ENCODE assay signal across 9 mouse cellular contexts in the genomic region with DNA sequence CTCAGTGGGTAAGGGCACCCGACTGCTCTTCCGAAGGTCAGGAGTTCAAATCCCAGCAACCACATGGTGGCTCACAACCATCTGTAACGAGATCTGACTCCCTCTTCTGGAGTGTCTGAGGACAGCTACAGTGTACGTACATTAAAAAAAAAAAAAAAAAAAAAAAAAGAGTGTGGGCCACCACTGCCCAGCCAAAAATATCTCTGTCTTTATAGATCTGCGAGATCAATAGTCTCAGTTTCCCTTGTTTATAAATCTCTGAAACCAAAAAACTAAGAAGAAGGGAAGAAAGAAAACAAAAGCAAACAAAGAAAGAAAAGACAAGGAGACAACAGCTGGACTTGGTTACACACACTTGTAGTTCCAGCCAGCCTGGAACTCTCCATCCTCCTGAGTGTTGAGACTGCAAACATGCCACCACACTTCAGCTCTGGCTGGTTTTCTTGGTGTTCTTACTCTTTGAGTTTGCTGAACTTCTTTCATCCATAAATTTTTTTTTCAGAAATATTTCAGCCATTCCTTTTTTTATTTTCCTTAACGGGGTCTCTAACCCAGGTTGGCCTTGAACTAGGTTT. TPM values are rescaled to one million over a fixed set of nuclear protein-coding genes. Genes with fewer than 3 reads are reported as not detected.
DNase-seq lines count a peak whose midpoint lies in the region; ATAC-seq and TF ChIP-seq lines count a peak whose summit lies in the region.
"Had no signal": no experiment of that assay in that cellular context is flagged by ENCODE, and none has a peak within 500 bp of the region (broad histone marks: within the 10 kb centered on the region; RNA-seq: fewer than 3 reads in every experiment).

No protein-coding gene starts in this region.

- WGBS in heart, embryonic 14.5 days = 61% methylated on average over 6 of the region's 6 CpGs
- WGBS in midbrain, embryonic 15.5 days = 76% methylated on average over 6 of the region's 6 CpGs
- WGBS in midbrain, postnatal 0 days = 83% methylated on average over 6 of the region's 6 CpGs
- WGBS in limb, embryonic 10.5 days = 77% methylated on average over 6 of the region's 6 CpGs
- 71% methylated on average over 6 of the region's 6 CpGs for WGBS in neural tube, embryonic 13.5 days

- no peak for DNase-seq in heart, postnatal 25 days (ENCODE audit: low spot score)
- DNase-seq in midbrain, postnatal 0 days (ENCODE audit: low spot score) = no peak
- no peak for DNase-seq in limb, embryonic 10.5 days (ENCODE audit: low spot score)
- no peak for DNase-seq in thymus, postnatal 10 days (ENCODE audit: low spot score in 2 of 2)
- no peak for DNase-seq in cerebellum, postnatal 10 days

- no peak overlapping the region for H3K4me2 ChIP-seq in heart, embryonic 14.5 days (ENCODE audit: low read length)
- H3K4me2 ChIP-seq in midbrain, embryonic 15.5 days = no peak overlapping the region
- no peak overlapping the region for H3K4me2 ChIP-seq in midbrain, postnatal 0 days (ENCODE audit: low read depth, low read length, poor library complexity, severe bottlenecking)
- 0 out of 2 replicates have a peak overlapping the region, but pooled peaks have one; percentile 13 for H3K4me2 ChIP-seq in neural tube, embryonic 13.5 days
- H3K4me2 ChIP-seq: liver, embryonic 15.5 days had no signal

- no peak overlapping the region for H3K4me3 ChIP-seq in heart, embryonic 14.5 days (ENCODE audit: control insufficient read depth in 1 of 2, insufficient read depth in 1 of 2, low read depth in 1 of 2, low read length in 2 of 2)
- no peak overlapping the region for H3K4me3 ChIP-seq in midbrain, embryonic 15.5 days
- H3K4me3 ChIP-seq in midbrain, postnatal 0 days (ENCODE audit: low read depth, low read length) = no peak overlapping the region
- peak overlapping the region; percentile 32 for H3K4me3 ChIP-seq in limb, embryonic 10.5 days
- no peak overlapping the region for H3K4me3 ChIP-seq in neural tube, embryonic 13.5 days
- H3K4me3 ChIP-seq: liver, embryonic 15.5 days had no signal

- peaks cover 11 to 16% of the 10 kb centered on the region in 2 experiments for H3K4me1 ChIP-seq in heart, embryonic 14.5 days (ENCODE audit: control insufficient read depth in 2 of 2, insufficient read depth in 2 of 2, low read length in 2 of 2)
- peaks cover 27% of the 10 kb centered on the region for H3K4me1 ChIP-seq in midbrain, embryonic 15.5 days
- peaks cover 7% of the 10 kb centered on the region for H3K4me1 ChIP-seq in midbrain, postnatal 0 days (ENCODE audit: insufficient read depth, low read length)
- peaks cover 31% of the 10 kb centered on the region for H3K4me1 ChIP-seq in limb, embryonic 10.5 days
- peaks cover 27% of the 10 kb centered on the region for H3K4me1 ChIP-seq in neural tube, embryonic 13.5 days (replicated peaks)

- H3K9ac ChIP-seq in heart, embryonic 14.5 days (ENCODE audit: low read length) = 0 out of 2 replicates have a peak overlapping the region, but pooled peaks have one; percentile 8
- no peak overlapping the region for H3K9ac ChIP-seq in midbrain, embryonic 15.5 days
- H3K9ac ChIP-seq in midbrain, postnatal 0 days (replicated peaks; ENCODE audit: low read length, poor library complexity, severe bottlenecking) = no peak overlapping the region
- H3K9ac ChIP-seq in neural tube, embryonic 13.5 days = no peak overlapping the region
- H3K9ac ChIP-seq: liver, embryonic 15.5 days had no signal

- H3K27ac ChIP-seq in heart, embryonic 14.5 days (replicated peaks in 1 of 2; ENCODE audit: control insufficient read depth in 1 of 2, insufficient read depth in 1 of 2, low read depth in 2 of 2, low read length in 2 of 2) = peak overlapping the region in 1 of 2 experiments; percentile 36; a peak in 1 of 4 replicates
- 0 out of 2 replicates have a peak overlapping the region, but pooled peaks have one; percentile 40 for H3K27ac ChIP-seq in midbrain, embryonic 15.5 days
- no peak overlapping the region for H3K27ac ChIP-seq in midbrain, postnatal 0 days (ENCODE audit: low read depth, low read length)
- H3K27ac ChIP-seq in limb, embryonic 10.5 days = peak overlapping the region; percentile 77
- no peak overlapping the region for H3K27ac ChIP-seq in neural tube, embryonic 13.5 days (replicated peaks)
- H3K27ac ChIP-seq: liver, embryonic 15.5 days had no signal

- intact Hi-C loops in heart, postnatal 25 days (cut with DNase I) = no loop called here

- no peak for ATAC-seq in heart, embryonic 14.5 days (ENCODE audit: insufficient number of reproducible peaks, insufficient read depth, low FRiP score, low read depth)
- no peak for ATAC-seq in midbrain, embryonic 15.5 days (replicated peaks)
- no peak for ATAC-seq in midbrain, postnatal 0 days (ENCODE audit: low FRiP score)
- ATAC-seq in neural tube, embryonic 13.5 days (ENCODE audit: low read depth) = no peak

- H3K27me3 ChIP-seq in heart, embryonic 14.5 days (ENCODE audit: control insufficient read depth, insufficient read depth, low read length) = no peaks in the 10 kb centered on the region
- no peaks in the 10 kb centered on the region for H3K27me3 ChIP-seq in midbrain, embryonic 15.5 days (replicated peaks)
- no peaks in the 10 kb centered on the region for H3K27me3 ChIP-seq in midbrain, postnatal 0 days (ENCODE audit: insufficient read depth, low read length)
- H3K27me3 ChIP-seq in limb, embryonic 10.5 days (ENCODE audit: low read depth, poor library complexity, severe bottlenecking) = no peaks in the 10 kb centered on the region
- H3K27me3 ChIP-seq in neural tube, embryonic 13.5 days = no peaks in the 10 kb centered on the region
- H3K27me3 ChIP-seq: liver, embryonic 15.5 days had no signal

- H3K9me3 ChIP-seq in heart, embryonic 14.5 days (ENCODE audit: control insufficient read depth, low read length) = no peaks in the 10 kb centered on the region
- no peaks in the 10 kb centered on the region for H3K9me3 ChIP-seq in midbrain, embryonic 15.5 days
- no peaks in the 10 kb centered on the region for H3K9me3 ChIP-seq in midbrain, postnatal 0 days (ENCODE audit: low read length)
- H3K9me3 ChIP-seq in limb, embryonic 10.5 days (replicated peaks) = no peaks in the 10 kb centered on the region
- no peaks in the 10 kb centered on the region for H3K9me3 ChIP-seq in neural tube, embryonic 13.5 days
- H3K9me3 ChIP-seq: liver, embryonic 15.5 days had no signal

- H3K36me3 ChIP-seq in heart, embryonic 14.5 days (ENCODE audit: control insufficient read depth, insufficient read depth, low read length) = peaks cover 2% of the 10 kb centered on the region; the same call in 1 of the 2 replicates
- H3K36me3 ChIP-seq in midbrain, embryonic 15.5 days (replicated peaks) = no peaks in the 10 kb centered on the region
- H3K36me3 ChIP-seq in midbrain, postnatal 0 days (ENCODE audit: insufficient read depth, low read length) = peaks cover under 1% of the 10 kb centered on the region; the same call in 1 of the 2 replicates
- peaks cover 8% of the 10 kb centered on the region for H3K36me3 ChIP-seq in limb, embryonic 10.5 days
- H3K36me3 ChIP-seq in neural tube, embryonic 13.5 days = peaks cover 1% of the 10 kb centered on the region; the same call in 1 of the 2 replicates

- no peak for TF ChIP-seq CTCF in midbrain, postnatal 0 days (IDR thresholded peaks at IDR 0.05)

RNA-seq across cellular contexts. Expression of a gene that starts 3.2 kb away (rescaled TPM):
- 43.6 and 44.5 TPM in 2 replicates for polyA plus RNA-seq in heart, embryonic 14.5 days (2014; fragmentation: Nextera tagmentation; extraction: Ambion mirVana)
- 10 to 100 TPM; 26.8 to 27.8 TPM for total RNA-seq in heart, postnatal 25 days (2021)
- 48.2 and 48.5 TPM in 2 replicates for polyA plus RNA-seq in midbrain, embryonic 15.5 days (2015; fragmentation: Nextera tagmentation; extraction: Ambion mirVana)
- 46.4 and 52.3 TPM in 2 replicates for total RNA-seq in midbrain, postnatal 0 days (2014; rRNA removed)
- polyA plus RNA-seq in midbrain, postnatal 0 days (2015; fragmentation: Nextera tagmentation; extraction: Ambion mirVana) = 38.4 and 41.6 TPM in 2 replicates
- 122 and 136 TPM in 2 replicates for polyA plus RNA-seq in limb, embryonic 10.5 days (2016; fragmentation: Nextera tagmentation; extraction: Ambion mirVana)
- 39.8 and 49.0 TPM in 2 replicates for polyA plus RNA-seq in neural tube, embryonic 13.5 days (2015; fragmentation: Nextera tagmentation; extraction: Ambion mirVana)

RNA-seq across cellular contexts. Expression of a gene that starts 15.3 kb away (rescaled TPM):
- polyA plus RNA-seq in heart, embryonic 14.5 days (2014; fragmentation: Nextera tagmentation; extraction: Ambion mirVana) = 138 and 151 TPM in 2 replicates
- 10 to 100 TPM; 52.2 to 57.0 TPM for total RNA-seq in heart, postnatal 25 days (2021)
- 296 and 300 TPM in 2 replicates for polyA plus RNA-seq in midbrain, embryonic 15.5 days (2015; fragmentation: Nextera tagmentation; extraction: Ambion mirVana)
- 252 and 262 TPM in 2 replicates for total RNA-seq in midbrain, postnatal 0 days (2014; rRNA removed)
- 233 and 253 TPM in 2 replicates for polyA plus RNA-seq in midbrain, postnatal 0 days (2015; fragmentation: Nextera tagmentation; extraction: Ambion mirVana)
- 269 and 270 TPM in 2 replicates for polyA plus RNA-seq in limb, embryonic 10.5 days (2016; fragmentation: Nextera tagmentation; extraction: Ambion mirVana)
- polyA plus RNA-seq in neural tube, embryonic 13.5 days (2015; fragmentation: Nextera tagmentation; extraction: Ambion mirVana) = 243 and 255 TPM in 2 replicates

RNA-seq across cellular contexts. Expression of a gene that starts 15.4 kb away (rescaled TPM):
- 16.0 and 16.7 TPM in 2 replicates for polyA plus RNA-seq in heart, embryonic 14.5 days (2014; fragmentation: Nextera tagmentation; extraction: Ambion mirVana)
- total RNA-seq in heart, postnatal 25 days (2021) = 10 to 100 TPM; 12.3 to 13.9 TPM
- polyA plus RNA-seq in midbrain, embryonic 15.5 days (2015; fragmentation: Nextera tagmentation; extraction: Ambion mirVana) = 137 and 138 TPM in 2 replicates
- 86.5 and 106 TPM in 2 replicates for total RNA-seq in midbrain, postnatal 0 days (2014; rRNA removed)
- polyA plus RNA-seq in midbrain, postnatal 0 days (2015; fragmentation: Nextera tagmentation; extraction: Ambion mirVana) = 130 and 138 TPM in 2 replicates
- polyA plus RNA-seq in limb, embryonic 10.5 days (2016; fragmentation: Nextera tagmentation; extraction: Ambion mirVana) = 35.7 and 40.4 TPM in 2 replicates
- polyA plus RNA-seq in neural tube, embryonic 13.5 days (2015; fragmentation: Nextera tagmentation; extraction: Ambion mirVana) = 89.7 and 105 TPM in 2 replicates

RNA-seq across cellular contexts. Expression of a gene that starts 24.9 kb away (rescaled TPM):
- polyA plus RNA-seq in heart, embryonic 14.5 days (2014; fragmentation: Nextera tagmentation; extraction: Ambion mirVana) = 29.6 and 32.0 TPM in 2 replicates
- total RNA-seq in heart, postnatal 25 days (2021) = 10 to 100 TPM; 29.8 to 52.8 TPM
- 102 and 107 TPM in 2 replicates for polyA plus RNA-seq in midbrain, embryonic 15.5 days (2015; fragmentation: Nextera tagmentation; extraction: Ambion mirVana)
- total RNA-seq in midbrain, postnatal 0 days (2014; rRNA removed) = 469 and 488 TPM in 2 replicates
- 76.0 and 85.4 TPM in 2 replicates for polyA plus RNA-seq in midbrain, postnatal 0 days (2015; fragmentation: Nextera tagmentation; extraction: Ambion mirVana)
- polyA plus RNA-seq in limb, embryonic 10.5 days (2016; fragmentation: Nextera tagmentation; extraction: Ambion mirVana) = 125 and 139 TPM in 2 replicates
- 63.8 and 67.4 TPM in 2 replicates for polyA plus RNA-seq in neural tube, embryonic 13.5 days (2015; fragmentation: Nextera tagmentation; extraction: Ambion mirVana)

RNA-seq across cellular contexts. Expression of a gene that starts 36.8 kb away (rescaled TPM):
- 1.9 and 2.9 TPM in 2 replicates for polyA plus RNA-seq in heart, embryonic 14.5 days (2014; fragmentation: Nextera tagmentation; extraction: Ambion mirVana)
- total RNA-seq in heart, postnatal 25 days (2021) = 10 to 100 TPM; 21.2 to 40.2 TPM
- polyA plus RNA-seq in midbrain, embryonic 15.5 days (2015; fragmentation: Nextera tagmentation; extraction: Ambion mirVana) = 1.7 and 2.9 TPM in 2 replicates
- total RNA-seq in midbrain, postnatal 0 days (2014; rRNA removed) = 0.93 and 1.0 TPM in 2 replicates
- polyA plus RNA-seq in midbrain, postnatal 0 days (2015; fragmentation: Nextera tagmentation; extraction: Ambion mirVana) = 2.7 TPM in 2 replicates
- 9.3 and 20.0 TPM in 2 replicates for polyA plus RNA-seq in limb, embryonic 10.5 days (2016; fragmentation: Nextera tagmentation; extraction: Ambion mirVana)
- 2.4 and 2.5 TPM in 2 replicates for polyA plus RNA-seq in neural tube, embryonic 13.5 days (2015; fragmentation: Nextera tagmentation; extraction: Ambion mirVana)

Comparison
In these comparisons a context has a peak if more than half of its experiments do, and no peak if none do; other contexts are left out.
1. H3K27ac ChIP-seq: peak in midbrain, embryonic 15.5 days (single experiment) and limb, embryonic 10.5 days (single experiment); none in midbrain, postnatal 0 days (single experiment) and neural tube, embryonic 13.5 days (single experiment).